Mouse (Mus musculus) forebrain, embryonic 14.5 days (tissue): Measurements from ENCODE around the gene Naip5. TPM values are rescaled to one million over a fixed set of nuclear protein-coding genes. Genes with fewer than 3 reads are reported as not detected.
"Not testable (repeated sequence)": the region's sequence is repeated elsewhere in the genome, so short reads cannot be mapped to it uniquely, and the experiment has no call there.

Source experiments
- ATAC-seq: fragments of 200-750 bp; cut with Nextera tagmentation; 2 replicates; pipeline ENCODE4 v1.8.0; 2017; ENCODE audit warnings: mild to moderate bottlenecking, moderate library complexity
- DNase-seq: peaks from one replicate; pipeline ENCODE4 v3.0.0-alpha.2; 2015; ENCODE audit warnings: low spot score
- H3K27ac ChIP-seq: fragments of 300-500 bp; sonication (generic); 2 replicates; pipeline ENCODE4 v1.5.1; 2014; ENCODE audit warnings: low read depth, mild to moderate bottlenecking, control low read depth, low read length, moderate library complexity
- H3K27me3 ChIP-seq: fragments of 300-500 bp; sonication (generic); replicated peaks from 2 replicates; pipeline ENCODE4 v1.6.1; 2014; ENCODE audit warnings: low read length, control low read depth, mixed read lengths; ENCODE audit not compliant: control insufficient read depth, insufficient read depth
- H3K36me3 ChIP-seq: fragments of 300-500 bp; sonication (generic); 2 replicates; pipeline ENCODE4 v1.6.1; 2014; ENCODE audit warnings: low read length, control low read depth; ENCODE audit not compliant: control insufficient read depth, insufficient read depth
- H3K4me1 ChIP-seq: fragments of 300-500 bp; sonication (generic); 2 replicates; pipeline ENCODE4 v1.6.1; 2014; ENCODE audit warnings: antibody characterized with exemption, low read length, control low read depth; ENCODE audit not compliant: control insufficient read depth, insufficient read depth
- H3K4me2 ChIP-seq: fragments of 300-500 bp; sonication (generic); 2 replicates; pipeline ENCODE4 v1.6.1; 2014; ENCODE audit warnings: mild to moderate bottlenecking, control low read depth, low read length
- H3K4me3 ChIP-seq: fragments of 300-500 bp; sonication (generic); 2 replicates; pipeline ENCODE4 v1.5.1; 2014; ENCODE audit warnings: low read depth, low read length, control low read depth
- H3K9ac ChIP-seq: fragments of 300-500 bp; sonication (generic); 2 replicates; pipeline ENCODE4 v1.6.1; 2014; ENCODE audit warnings: mild to moderate bottlenecking, low read length, control low read depth, moderate library complexity
- H3K9me3 ChIP-seq: fragments of 300-500 bp; sonication (generic); replicated peaks from 2 replicates; pipeline ENCODE4 v1.6.1; 2016; ENCODE audit warnings: low read length, control low read depth, mixed read lengths; ENCODE audit not compliant: control insufficient read depth
- WGBS: fragments of 180-500 bp; shearing (Covaris S2); extraction: QIAGEN DNeasy Blood & Tissue Kit; methylation state at CpG from one replicate; pipeline ENCODE4 v1.1.7; 2014; 5-methylcytosine and 5-hydroxymethylcytosine counted together
- polyA plus RNA-seq: library from polyadenylated mRNA; unstranded; fragments of >200 nt; fragmentation: Nextera tagmentation; extraction: Ambion mirVana; gene quantifications from 2 replicates; pipeline ENCODE4 v1.2.1, GENCODE M21; 2014

Gene Naip5
- polyA plus RNA-seq, 1 experiment from 2014 or later: 0.03 TPM

DNA sequence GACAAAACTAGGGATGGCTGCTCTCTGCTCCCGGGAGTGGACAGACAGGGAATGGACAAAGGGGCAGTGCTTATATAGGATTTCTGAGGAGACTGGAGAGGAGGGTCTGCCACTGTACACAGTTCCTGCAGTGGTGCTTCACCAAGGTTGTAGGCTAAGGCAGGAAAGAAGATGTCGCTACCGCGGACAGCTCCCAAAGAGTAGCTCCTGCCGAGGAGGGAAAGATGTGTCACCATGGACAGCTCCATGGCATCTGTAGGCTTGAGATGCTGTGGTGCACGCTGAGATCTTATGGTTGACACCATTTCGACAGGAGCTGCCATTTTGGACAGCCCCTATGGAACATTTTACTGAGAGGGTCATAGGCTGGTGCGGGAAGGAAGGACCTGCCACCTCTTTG is 35.6 kb downstream of the Naip5 start:
- Histone ChIP-seq H3K27ac (no peak overlapping the region), H3K4me3 (no peak overlapping the region), H3K9ac (no peak overlapping the region), H3K4me2 (no peak overlapping the region), H3K27me3 (no peaks in the 10 kb centered on the region), H3K9me3 (no peaks in the 10 kb centered on the region), H3K4me1 (no peaks in the 10 kb centered on the region), H3K36me3 (no peaks in the 10 kb centered on the region)
- DNase-seq: peak; percentile 1
- 33% methylated on average over 8 of the region's 8 CpGs for WGBS
- ATAC-seq: no peak

GRCm38 (mm10) chr13:100203319-100203718 is 42.8 kb downstream of the Naip5 start:
- H3K27me3 ChIP-seq: no peaks in the 10 kb centered on the region
- DNase-seq: no peak
- H3K9ac ChIP-seq: no peak overlapping the region
- no peak overlapping the region for H3K4me3 ChIP-seq
- no peaks in the 10 kb centered on the region for H3K9me3 ChIP-seq
- H3K36me3 ChIP-seq: no peaks in the 10 kb centered on the region
- no peaks in the 10 kb centered on the region for H3K4me1 ChIP-seq
- 91% methylated on average over 1 of the region's 1 CpGs for WGBS
- H3K4me2 ChIP-seq: no peak overlapping the region
- H3K27ac ChIP-seq: no peak overlapping the region
- ATAC-seq: no peak

- not testable (repeated sequence) for DNase-seq, ATAC-seq, H3K4me3 ChIP-seq, H3K9ac ChIP-seq, H3K36me3 ChIP-seq, H3K27me3 ChIP-seq, H3K4me1 ChIP-seq, H3K27ac ChIP-seq, H3K4me2 ChIP-seq, H3K9me3 ChIP-seq
- 72% methylated on average over 2 of the region's 3 CpGs for WGBS
Measured at GRCm38 (mm10) chr13:100201659-100202333, 44.3 kb downstream of the Naip5 start, which contains the start of gene Naip2. TSS of gene Naip2 (minus strand) at chr13:100202092.

DNA sequence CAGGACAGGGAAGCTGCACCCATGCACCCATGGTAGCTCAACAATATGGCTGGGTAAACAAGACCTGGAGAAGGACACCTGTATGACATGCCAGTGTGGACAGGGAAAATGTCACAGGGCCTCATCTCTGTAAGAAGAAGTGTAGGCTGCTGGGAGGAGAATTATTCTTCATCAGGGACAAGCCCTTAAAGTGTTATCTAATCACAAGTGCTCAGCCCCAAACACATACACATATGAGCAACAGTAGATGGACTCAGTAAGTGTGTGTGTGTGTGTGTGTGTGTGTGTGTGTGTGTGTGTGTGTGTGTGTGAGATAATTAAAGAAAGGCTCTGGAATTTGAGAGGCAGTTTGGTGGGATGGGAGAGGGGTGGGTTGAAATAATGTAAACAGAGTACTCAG is 45.3 kb downstream of the Naip5 start:
- no peak overlapping the region for H3K9ac ChIP-seq
- no peak for ATAC-seq
- no peak overlapping the region for H3K4me2 ChIP-seq
- H3K4me3 ChIP-seq: no peak overlapping the region
- DNase-seq: no peak
- H3K27ac ChIP-seq: no peak overlapping the region
- H3K36me3 ChIP-seq: no peaks in the 10 kb centered on the region
- no peaks in the 10 kb centered on the region for H3K27me3 ChIP-seq
- H3K9me3 ChIP-seq: no peaks in the 10 kb centered on the region
- H3K4me1 ChIP-seq: no peaks in the 10 kb centered on the region

GRCm38 (mm10) chr13:100195421-100195820 is 50.7 kb downstream of the Naip5 start:
- Histone ChIP-seq H3K9me3 (no peaks in the 10 kb centered on the region), H3K4me3 (no peak overlapping the region), H3K4me1 (no peaks in the 10 kb centered on the region), H3K27me3 (no peaks in the 10 kb centered on the region), H3K9ac (no peak overlapping the region), H3K36me3 (no peaks in the 10 kb centered on the region), H3K27ac (no peak overlapping the region), H3K4me2 (no peak overlapping the region)
- DNase-seq (no peak), ATAC-seq (no peak)
- WGBS: 83% methylated on average over 3 of the region's 3 CpGs

DNA sequence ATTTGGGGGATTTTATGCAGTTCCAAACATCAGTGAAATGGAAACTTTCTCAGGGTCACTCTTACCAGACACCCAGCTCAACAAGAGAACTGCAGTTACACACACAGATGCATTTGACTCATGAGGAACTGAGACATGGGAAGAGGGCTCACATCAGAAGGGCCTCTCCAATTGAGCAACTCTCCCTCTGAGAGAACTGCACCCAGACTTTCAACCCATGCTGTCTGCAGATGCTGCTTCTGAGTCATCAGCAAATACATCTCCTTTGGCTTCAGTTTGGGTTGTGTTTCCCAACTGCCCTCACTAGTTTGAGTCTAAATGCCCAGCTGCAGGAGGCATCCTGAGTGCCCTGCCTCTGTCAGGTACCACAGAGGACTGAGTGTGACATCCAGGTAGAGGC is 63.0 kb downstream of the Naip5 start:
- not testable (repeated sequence) for H3K4me3 ChIP-seq, H3K36me3 ChIP-seq, ATAC-seq, H3K27me3 ChIP-seq, H3K4me1 ChIP-seq, DNase-seq, H3K9ac ChIP-seq, H3K27ac ChIP-seq, H3K4me2 ChIP-seq, H3K9me3 ChIP-seq

DNA sequence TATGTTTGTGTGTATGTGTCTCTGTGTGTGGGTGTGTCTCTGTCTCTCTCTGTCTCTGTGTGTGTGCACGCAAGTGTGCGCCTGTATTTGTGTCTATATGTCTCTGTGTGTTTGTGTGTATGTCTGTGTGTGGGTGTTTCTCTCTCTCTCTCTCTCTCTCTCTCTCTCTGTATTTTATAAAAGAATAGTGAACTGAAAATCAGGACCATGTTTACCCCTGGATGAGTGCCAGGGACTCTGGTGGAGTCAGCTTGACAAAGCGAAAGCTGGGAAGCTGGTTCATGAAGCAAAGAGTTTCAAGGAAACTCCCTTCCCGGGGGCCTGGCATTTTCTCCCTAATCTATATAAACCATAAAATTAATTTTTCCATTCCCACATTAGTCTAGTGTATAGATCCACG is 71.8 kb downstream of the Naip5 start:
- H3K9ac ChIP-seq, H3K4me1 ChIP-seq, H3K27me3 ChIP-seq, H3K4me3 ChIP-seq, H3K9me3 ChIP-seq, H3K36me3 ChIP-seq, H3K4me2 ChIP-seq, ATAC-seq, H3K27ac ChIP-seq: not testable (repeated sequence)
- WGBS: 88% methylated on average over 3 of the region's 5 CpGs
- peak; percentile 9 for DNase-seq

- DNase-seq, H3K9me3 ChIP-seq: not testable (repeated sequence)
- WGBS: 69% methylated on average over 2 of the region's 2 CpGs
Measured at GRCm38 (mm10) chr13:100166378-100166777, 79.7 kb downstream of the Naip5 start.

GRCm38 (mm10) chr13:100162467-100162866 is 83.7 kb downstream of the Naip5 start:
- not testable (repeated sequence) for ATAC-seq, H3K27ac ChIP-seq, H3K4me3 ChIP-seq, H3K36me3 ChIP-seq, H3K27me3 ChIP-seq, H3K4me1 ChIP-seq, H3K9me3 ChIP-seq, H3K9ac ChIP-seq, H3K4me2 ChIP-seq, DNase-seq

More at GRCm38 (mm10) chr13:100166378-100166777, 79.7 kb downstream of the Naip5 start:
- not testable (repeated sequence) for H3K36me3 ChIP-seq, H3K27me3 ChIP-seq, ATAC-seq, H3K4me3 ChIP-seq, H3K4me2 ChIP-seq, H3K9ac ChIP-seq, H3K27ac ChIP-seq, H3K4me1 ChIP-seq
